Mouse (Mus musculus) stomach, embryonic 14.5 days (tissue): ENCODE results near the gene Intu. TPM values are rescaled to one million over a fixed set of nuclear protein-coding genes. Genes with fewer than 3 reads are reported as not detected.

ENCODE experiments used
- ATAC-seq: fragments of 200-750 bp; cut with Nextera tagmentation; 2 replicates; pipeline ENCODE4 v1.8.0; 2017; ENCODE audit warnings: low read depth, moderate TSS enrichment; ENCODE audit not compliant: insufficient number of reproducible peaks, insufficient read depth, low FRiP score
- H3K27ac ChIP-seq: fragments of 300-500 bp; sonication (generic); 2 replicates; pipeline ENCODE4 v1.5.1; 2014; ENCODE audit warnings: mild to moderate bottlenecking, low read length, moderate library complexity, mixed read lengths
- H3K27me3 ChIP-seq: fragments of 300-500 bp; sonication (generic); 2 replicates; pipeline ENCODE4 v1.6.1; 2014; ENCODE audit warnings: low read length, control low read depth, mixed read lengths; ENCODE audit not compliant: control insufficient read depth, insufficient read depth
- H3K36me3 ChIP-seq: fragments of 300-500 bp; sonication (generic); 2 replicates; pipeline ENCODE4 v1.6.1; 2014; ENCODE audit warnings: mild to moderate bottlenecking, control low read depth, low read length, moderate library complexity, mixed read lengths; ENCODE audit not compliant: control insufficient read depth, insufficient read depth
- H3K4me1 ChIP-seq: fragments of 300-500 bp; sonication (generic); 2 replicates; pipeline ENCODE4 v1.6.1; 2014; ENCODE audit warnings: low read length, control low read depth, mixed read lengths; ENCODE audit not compliant: control insufficient read depth, insufficient read depth
- H3K4me2 ChIP-seq: fragments of 300-500 bp; sonication (generic); replicated peaks from 2 replicates; pipeline ENCODE4 v1.6.1; 2014; ENCODE audit warnings: low read depth, low read length, control low read depth
- H3K4me3 ChIP-seq: fragments of 300-500 bp; sonication (generic); 2 replicates; pipeline ENCODE4 v1.5.1; 2014; ENCODE audit warnings: low read depth, low read length, control low read depth
- H3K9ac ChIP-seq: fragments of 300-500 bp; sonication (generic); replicated peaks from 2 replicates; pipeline ENCODE4 v1.6.1; 2014; ENCODE audit warnings: low read depth, mild to moderate bottlenecking, control low read depth, low read length, moderate library complexity, mixed read lengths
- H3K9me3 ChIP-seq: fragments of 300-500 bp; sonication (generic); 2 replicates; pipeline ENCODE4 v1.6.1; 2016; ENCODE audit warnings: low read depth, low read length, control low read depth; ENCODE audit not compliant: control insufficient read depth
- WGBS: fragments of 180-500 bp; shearing (Covaris S2); extraction: QIAGEN DNeasy Blood & Tissue Kit; methylation state at CpG from one replicate; pipeline ENCODE4 v1.1.7; 2014; 5-methylcytosine and 5-hydroxymethylcytosine counted together
- polyA plus RNA-seq: library from polyadenylated mRNA; unstranded; fragments of >200 nt; fragmentation: Nextera tagmentation; extraction: Ambion mirVana; gene quantifications from 2 replicates; pipeline ENCODE4 v1.2.1, GENCODE M21; 2014

Gene Intu
- polyA plus RNA-seq, 1 experiment from 2014 or later: 3.3 TPM

- H3K36me3 ChIP-seq: no peaks in the 10 kb centered on the region
- no peak for ATAC-seq
- no peaks in the 10 kb centered on the region for H3K27me3 ChIP-seq
- H3K27ac ChIP-seq: no peak overlapping the region
- WGBS: 18% methylated on average over 7 of the region's 7 CpGs
- H3K4me2 ChIP-seq: no peak overlapping the region
- no peak overlapping the region for H3K4me3 ChIP-seq
- no peak overlapping the region for H3K9ac ChIP-seq
- no peaks in the 10 kb centered on the region; the same call in 1 of the 2 replicates for H3K4me1 ChIP-seq
- no peaks in the 10 kb centered on the region for H3K9me3 ChIP-seq
These were observed 7.7 kb upstream of the Intu start for GRCm38 (mm10) chr3:40523371-40523783.

GRCm38 (mm10) chr3:40524841-40525240, 6.2 kb upstream of the Intu start:
- Histone ChIP-seq H3K4me3 (no peak overlapping the region), H3K27me3 (no peaks in the 10 kb centered on the region), H3K36me3 (no peaks in the 10 kb centered on the region), H3K9me3 (no peaks in the 10 kb centered on the region), H3K27ac (no peak overlapping the region), H3K9ac (no peak overlapping the region), H3K4me2 (no peak overlapping the region), H3K4me1 (no peaks in the 10 kb centered on the region; the same call in 1 of the 2 replicates)
- no peak for ATAC-seq
- 86% methylated on average over 7 of the region's 7 CpGs for WGBS

- Histone ChIP-seq H3K4me1 (no peaks in the 10 kb centered on the region; the same call in 1 of the 2 replicates), H3K9me3 (no peaks in the 10 kb centered on the region), H3K27ac (no peak overlapping the region), H3K4me3 (no peak overlapping the region), H3K27me3 (no peaks in the 10 kb centered on the region), H3K36me3 (no peaks in the 10 kb centered on the region), H3K4me2 (no peak overlapping the region), H3K9ac (no peak overlapping the region)
- no peak for ATAC-seq
- 19% methylated on average over 4 of the region's 4 CpGs for WGBS
These were observed 5.7 kb upstream of the Intu start for GRCm38 (mm10) chr3:40525341-40525740.

- no peaks in the 10 kb centered on the region for H3K9me3 ChIP-seq
- no peak overlapping the region for H3K4me3 ChIP-seq
- H3K4me1 ChIP-seq: no peaks in the 10 kb centered on the region; the same call in 1 of the 2 replicates
- ATAC-seq: no peak
- no peaks in the 10 kb centered on the region for H3K27me3 ChIP-seq
- H3K9ac ChIP-seq: no peak overlapping the region
- H3K4me2 ChIP-seq: no peak overlapping the region
- 75% methylated on average over 3 of the region's 3 CpGs for WGBS
- H3K36me3 ChIP-seq: no peaks in the 10 kb centered on the region
- H3K27ac ChIP-seq: no peak overlapping the region
These were observed 5.0 kb upstream of the Intu start for GRCm38 (mm10) chr3:40526095-40526494.

GRCm38 (mm10) chr3:40527218-40527617, 3.9 kb upstream of the Intu start:
- Histone ChIP-seq H3K27me3 (no peaks in the 10 kb centered on the region), H3K9me3 (no peaks in the 10 kb centered on the region), H3K36me3 (no peaks in the 10 kb centered on the region), H3K9ac (no peak overlapping the region), H3K4me3 (no peak overlapping the region), H3K27ac (no peak overlapping the region), H3K4me1 (no peaks in the 10 kb centered on the region; the same call in 1 of the 2 replicates), H3K4me2 (no peak overlapping the region)
- no peak for ATAC-seq
- WGBS: 32% methylated on average over 10 of the region's 10 CpGs

- Histone ChIP-seq H3K4me1 (no peaks in the 10 kb centered on the region; the same call in 1 of the 2 replicates), H3K27me3 (no peaks in the 10 kb centered on the region), H3K27ac (no peak overlapping the region), H3K4me3 (no peak overlapping the region), H3K36me3 (no peaks in the 10 kb centered on the region), H3K9me3 (no peaks in the 10 kb centered on the region), H3K4me2 (no peak overlapping the region), H3K9ac (no peak overlapping the region)
- ATAC-seq: no peak
- 27% methylated on average over 9 of the region's 9 CpGs for WGBS
These were observed 2.8 kb upstream of the Intu start for GRCm38 (mm10) chr3:40527976-40528950.

- Histone ChIP-seq H3K9me3 (no peaks in the 10 kb centered on the region), H3K4me2 (no peak overlapping the region), H3K4me3 (no peak overlapping the region), H3K9ac (no peak overlapping the region), H3K36me3 (no peaks in the 10 kb centered on the region), H3K27ac (no peak overlapping the region), H3K4me1 (no peaks in the 10 kb centered on the region; the same call in 1 of the 2 replicates), H3K27me3 (no peaks in the 10 kb centered on the region)
- WGBS: 65% methylated on average over 6 of the region's 6 CpGs
- no peak for ATAC-seq
These were observed 2.1 kb upstream of the Intu start for GRCm38 (mm10) chr3:40528958-40529357.

- Histone ChIP-seq H3K4me1 (no peaks in the 10 kb centered on the region; the same call in 1 of the 2 replicates), H3K36me3 (no peaks in the 10 kb centered on the region), H3K27me3 (no peaks in the 10 kb centered on the region), H3K9ac (no peak overlapping the region), H3K4me2 (peak overlapping the region; percentile 100), H3K9me3 (no peaks in the 10 kb centered on the region), H3K4me3 (peak overlapping the region; percentile 47), H3K27ac (no peak overlapping the region)
- WGBS: 25% methylated on average over 6 of the region's 7 CpGs
- no peak for ATAC-seq
These were observed 241 bp upstream of the Intu start for GRCm38 (mm10) chr3:40530845-40531244.
